Mouse (Mus musculus): ENCODE data around the gene Gbx1. TPM values are rescaled to one million over a fixed set of nuclear protein-coding genes. Genes with fewer than 3 reads are reported as not detected.

The Gbx1 gene
- polyA plus RNA-seq (2012; ENCODE audit: low replicate concordance): 0.10 TPM in 1 of 2 replicates, not detected in the other

GRCm38 (mm10) chr5:24526889-24527230, at the start of gene Gbx1:
Gbx1 (minus strand) TSS chr5:24527202.

GRCm38 (mm10) chr5:24556709-24557108, 29.7 kb upstream of the Gbx1 start, which contains the start of gene 4931409K22Rik:
4931409K22Rik (minus strand) TSS chr5:24556809.

GRCm38 (mm10) chr5:24540387-24541143, 13.6 kb upstream of the Gbx1 start, which contains the start of gene Asb10:
Asb10 (minus strand) TSS chr5:24540978.

Other genes starting within 250 kb of the Gbx1 start
- gene Kcnh2, start 175.6 kb downstream of the Gbx1 start, polyA plus RNA-seq (2012; ENCODE audit: low replicate concordance): 2.7 and 3.8 TPM in 2 replicates
- 0.03 and 0.55 TPM in 2 replicates for gene Nos3, start 162.4 kb downstream of the Gbx1 start, polyA plus RNA-seq (2012; ENCODE audit: low replicate concordance)
- gene Atg9b, start 135.1 kb downstream of the Gbx1 start, polyA plus RNA-seq (2012; ENCODE audit: low replicate concordance): 0.76 and 2.1 TPM in 2 replicates
- gene Abcb8, start 133.5 kb downstream of the Gbx1 start, polyA plus RNA-seq (2012; ENCODE audit: low replicate concordance): 22.2 and 24.6 TPM in 2 replicates
- not detected in 2 replicates for gene Asic3, start 113.8 kb downstream of the Gbx1 start, polyA plus RNA-seq (2012; ENCODE audit: low replicate concordance)
- gene Cdk5, start 103.7 kb downstream of the Gbx1 start, polyA plus RNA-seq (2012; ENCODE audit: low replicate concordance): 24.2 and 29.2 TPM in 2 replicates
- 39.9 and 69.4 TPM in 2 replicates for gene Slc4a2, start 103.4 kb downstream of the Gbx1 start, polyA plus RNA-seq (2012; ENCODE audit: low replicate concordance)
- 223 and 290 TPM in 2 replicates for gene Fastk, start 81.9 kb downstream of the Gbx1 start, polyA plus RNA-seq (2012; ENCODE audit: low replicate concordance)
- 67.4 and 74.4 TPM in 2 replicates for gene Tmub1, start 79.3 kb downstream of the Gbx1 start, polyA plus RNA-seq (2012; ENCODE audit: low replicate concordance)
- gene Agap3, start 75.0 kb downstream of the Gbx1 start, polyA plus RNA-seq (2012; ENCODE audit: low replicate concordance): 117 and 125 TPM in 2 replicates
- gene Asb10, start 13.8 kb upstream of the Gbx1 start, polyA plus RNA-seq (2012; ENCODE audit: low replicate concordance): 0.12 and 0.15 TPM in 2 replicates
- not detected in 2 replicates for gene 4931409K22Rik, start 29.6 kb upstream of the Gbx1 start, polyA plus RNA-seq (2012; ENCODE audit: low replicate concordance)
- 30.7 and 45.0 TPM in 2 replicates for gene Abcf2, start 50.3 kb upstream of the Gbx1 start, polyA plus RNA-seq (2012; ENCODE audit: low replicate concordance)
- gene Chpf2, start 59.5 kb upstream of the Gbx1 start, polyA plus RNA-seq (2012; ENCODE audit: low replicate concordance): 46.0 and 241 TPM in 2 replicates
- 0.66 and 1.7 TPM in 2 replicates for gene Smarcd3, start 97.2 kb upstream of the Gbx1 start, polyA plus RNA-seq (2012; ENCODE audit: low replicate concordance)
- gene Nub1, start 158.3 kb upstream of the Gbx1 start, polyA plus RNA-seq (2012; ENCODE audit: low replicate concordance): 35.9 and 43.3 TPM in 2 replicates
- 1.8 and 2.2 TPM in 2 replicates for gene Wdr86, start 203.5 kb upstream of the Gbx1 start, polyA plus RNA-seq (2012; ENCODE audit: low replicate concordance)
- gene Crygn, start 230.8 kb upstream of the Gbx1 start, polyA plus RNA-seq (2012; ENCODE audit: low replicate concordance): 2.3 and 3.4 TPM in 2 replicates